Mouse (Mus musculus) CD4-positive naive resting alpha-beta T cell, adult 57 days (primary cell): ENCODE results near the gene Alkbh8. TPM values are rescaled to one million over a fixed set of nuclear protein-coding genes. Genes with fewer than 3 reads are reported as not detected.

Experiments used
- total RNA-seq: library from RNA; stranded (reverse); gene quantifications from one replicate; pipeline ENCODE4 v1.2.4, GENCODE M21; 2023

The Alkbh8 gene
- total RNA-seq = 18.3 TPM

GRCm38 (mm10) chr9:3334962-3335767, at the start of gene Alkbh8:
Gene Alkbh8, plus strand, starts transcription at chr9:3335140.

GRCm38 (mm10) chr9:3403251-3404208, 68.6 kb downstream of the Alkbh8 start, which contains the start of gene Cwf19l2:
Gene Cwf19l2, plus strand, starts transcription at chr9:3403592.

Other genes with a start within 250 kb of the Alkbh8 start
- 34.2 TPM for gene Cwf19l2, start 68.5 kb downstream of the Alkbh8 start, total RNA-seq
- not detected for gene Gucy1a2, start 197.6 kb downstream of the Alkbh8 start, total RNA-seq